Mouse (Mus musculus) liver, postnatal 0 days (tissue): ENCODE data around the gene Hist1h2bj. TPM values are rescaled to one million over a fixed set of nuclear protein-coding genes. Genes with fewer than 3 reads are reported as not detected.
A peak's percentile ranks its signal among the peaks of the same experiment; 100 is the strongest.

Experiments used
- ATAC-seq: fragments of 200-750 bp; cut with Nextera tagmentation; 2 replicates; pipeline ENCODE4 v1.8.0; 2017; ENCODE audit warnings: mild to moderate bottlenecking, moderate library complexity
- DNase-seq: peaks from one replicate; pipeline ENCODE4 v3.0.0-alpha.2; 2016
- H3K27ac ChIP-seq: fragments of 300-500 bp; sonication (generic); 2 replicates; pipeline ENCODE4 v1.5.1; 2014; ENCODE audit warnings: antibody characterized with exemption, moderate library complexity, mild to moderate bottlenecking, low read depth
- H3K27me3 ChIP-seq: fragments of 300-500 bp; sonication (generic); 2 replicates; pipeline ENCODE4 v1.6.1; 2014; ENCODE audit warnings: low read length, control low read depth, mixed read lengths; ENCODE audit not compliant: insufficient read depth
- H3K36me3 ChIP-seq: fragments of 300-500 bp; sonication (generic); replicated peaks from 2 replicates; pipeline ENCODE4 v1.6.1; 2014; ENCODE audit warnings: mild to moderate bottlenecking, control low read depth, low read length, moderate library complexity, mixed read lengths; ENCODE audit not compliant: insufficient read depth
- H3K4me1 ChIP-seq: fragments of 300-500 bp; sonication (generic); 2 replicates; pipeline ENCODE4 v1.6.1; 2014; ENCODE audit warnings: antibody characterized with exemption, mild to moderate bottlenecking, control low read depth; ENCODE audit not compliant: insufficient read depth
- H3K4me2 ChIP-seq: fragments of 300-500 bp; sonication (generic); 2 replicates; pipeline ENCODE4 v1.6.1; 2014; ENCODE audit warnings: low read depth, mild to moderate bottlenecking, low read length, moderate library complexity, mixed read lengths
- H3K4me3 ChIP-seq: fragments of 300-500 bp; sonication (generic); 2 replicates; pipeline ENCODE4 v1.5.1; 2014; ENCODE audit warnings: low read depth, low read length
- H3K9ac ChIP-seq: fragments of 300-500 bp; sonication (generic); replicated peaks from 2 replicates; pipeline ENCODE4 v1.6.1; 2014; ENCODE audit warnings: mild to moderate bottlenecking, moderate library complexity
- H3K9me3 ChIP-seq: fragments of 300-500 bp; sonication (generic); 2 replicates; pipeline ENCODE4 v1.6.1; 2016; ENCODE audit warnings: mild to moderate bottlenecking, control low read depth, low read length, mixed read lengths
- CTCF ChIP-seq: sonication (generic); IDR thresholded peaks from 2 replicates; pipeline ENCODE4 v1.5.1; 2016; ENCODE audit warnings: antibody characterized with exemption, low read depth
- EP300 ChIP-seq: IDR thresholded peaks from 2 replicates; pipeline ENCODE4 v1.6.1; 2016; ENCODE audit warnings: antibody characterized with exemption, low read depth, mild to moderate bottlenecking
- WGBS: fragments of 180-500 bp; shearing (Covaris S2); extraction: QIAGEN DNeasy Blood & Tissue Kit; methylation state at CpG from one replicate; pipeline ENCODE4 v1.1.7; 2014; ENCODE audit not compliant: insufficient replicate concordance; 5-methylcytosine and 5-hydroxymethylcytosine counted together
- polyA plus RNA-seq: library from polyadenylated mRNA; unstranded; fragments of >200 nt; fragmentation: Nextera tagmentation; extraction: Ambion mirVana; gene quantifications from 2 replicates; pipeline ENCODE4 v1.2.1, GENCODE M21; 2015

Hist1h2bj gene
- polyA plus RNA-seq, 1 experiment from 2014 or later: 5.1 TPM

- no peaks in the 10 kb centered on the region for H3K27me3 ChIP-seq
- H3K36me3 ChIP-seq: no peaks in the 10 kb centered on the region
- no peaks in the 10 kb centered on the region for H3K9me3 ChIP-seq
- WGBS: 4% methylated on average over 13 of the region's 13 CpGs
- peak overlapping the region; percentile 54 for H3K4me3 ChIP-seq
- H3K4me2 ChIP-seq: peak overlapping the region; percentile 80
- peaks cover 11% of the 10 kb centered on the region for H3K4me1 ChIP-seq
- DNase-seq (no peak), ATAC-seq (no peak)
- TF ChIP-seq EP300 (no peak), CTCF (no peak)
- peak overlapping the region; percentile 96 for H3K27ac ChIP-seq
- H3K9ac ChIP-seq: peak overlapping the region; percentile 74
Observed at GRCm38 (mm10) chr13:22041651-22042567, 1.1 kb upstream of the Hist1h2bj start.

DNA sequence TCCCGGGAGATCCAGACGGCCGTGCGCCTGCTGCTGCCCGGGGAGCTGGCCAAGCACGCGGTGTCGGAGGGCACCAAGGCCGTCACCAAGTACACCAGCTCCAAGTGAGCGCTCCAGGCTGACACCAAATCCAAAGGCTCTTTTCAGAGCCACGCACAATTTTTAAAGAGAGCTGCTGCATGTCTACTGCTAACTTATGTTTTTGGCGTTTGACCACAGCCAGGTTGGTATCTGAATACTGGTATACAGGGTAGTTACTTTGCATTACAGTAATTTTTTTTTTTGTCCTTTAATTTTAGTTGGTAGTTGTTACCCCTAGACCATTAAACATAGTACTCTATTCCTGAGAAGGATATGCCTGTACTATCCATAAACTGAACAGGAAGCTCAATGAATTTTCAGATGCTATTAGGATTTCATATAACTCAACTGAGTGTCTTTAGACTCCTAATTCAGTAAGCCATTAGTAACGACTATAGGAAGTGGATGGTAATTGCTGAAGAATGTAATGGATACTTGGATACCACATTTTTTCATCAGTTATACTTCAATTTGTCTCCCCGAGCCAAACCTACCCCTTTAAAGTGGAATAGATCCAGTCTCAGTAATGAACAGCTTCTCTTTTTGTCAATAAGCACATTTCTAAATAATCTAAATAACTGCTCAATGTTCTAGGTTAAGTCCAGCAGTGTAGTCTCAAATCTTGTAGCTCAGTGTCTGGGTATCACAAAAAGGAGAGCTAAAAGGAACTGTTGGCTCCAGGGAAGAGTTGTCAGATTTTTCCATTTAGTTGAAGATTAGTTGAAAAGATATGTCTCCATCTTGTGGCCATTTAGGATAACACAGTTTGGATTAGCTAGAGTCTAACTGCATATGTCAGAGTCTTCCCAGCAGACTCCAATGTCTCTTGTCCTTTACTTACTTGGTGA lies 753 bp downstream of the Hist1h2bj start:
- no peak for TF ChIP-seq EP300
- peak; percentile 79 for TF ChIP-seq CTCF
- Histone ChIP-seq H3K9me3 (no peaks in the 10 kb centered on the region), H3K27ac (peak overlapping the region; percentile 93), H3K36me3 (no peaks in the 10 kb centered on the region), H3K4me1 (peaks cover 11% of the 10 kb centered on the region), H3K4me2 (peak overlapping the region; percentile 72), H3K27me3 (no peaks in the 10 kb centered on the region), H3K4me3 (peak overlapping the region; percentile 54), H3K9ac (peak overlapping the region; percentile 71)
- WGBS: 2% methylated on average over 9 of the region's 14 CpGs
- DNase-seq (no peak), ATAC-seq (peak; percentile 5; the same call in 1 of the 2 replicates)

- H3K9ac ChIP-seq: peak overlapping the region; percentile 71; the same call in 1 of the 2 replicates
- WGBS: 91% methylated on average over 6 of the region's 6 CpGs
- peak overlapping the region; percentile 72 for H3K4me2 ChIP-seq
- TF ChIP-seq EP300 (no peak), CTCF (no peak)
- ATAC-seq: no peak
- no peaks in the 10 kb centered on the region for H3K36me3 ChIP-seq
- peaks cover 11% of the 10 kb centered on the region for H3K4me1 ChIP-seq
- no peaks in the 10 kb centered on the region for H3K9me3 ChIP-seq
- H3K27ac ChIP-seq: no peak overlapping the region; the same call in 1 of the 2 replicates
- H3K27me3 ChIP-seq: no peaks in the 10 kb centered on the region
- DNase-seq: no peak
- peak overlapping the region; percentile 54 for H3K4me3 ChIP-seq
Observed at GRCm38 (mm10) chr13:22044432-22045155, 1.6 kb downstream of the Hist1h2bj start.

GRCm38 (mm10) chr13:22045311-22045710 lies 2.3 kb downstream of the Hist1h2bj start:
- WGBS: 32% methylated on average over 2 of the region's 2 CpGs
- TF ChIP-seq EP300 (no peak), CTCF (no peak)
- Histone ChIP-seq H3K4me1 (peaks cover 12% of the 10 kb centered on the region), H3K9ac (peak overlapping the region; percentile 35), H3K4me2 (peak overlapping the region; percentile 72; the same call in 1 of the 2 replicates), H3K36me3 (no peaks in the 10 kb centered on the region), H3K4me3 (no peak overlapping the region; the same call in 1 of the 2 replicates), H3K27ac (0 out of 2 replicates have a peak overlapping the region, but pooled peaks have one; percentile 12), H3K27me3 (no peaks in the 10 kb centered on the region), H3K9me3 (no peaks in the 10 kb centered on the region)
- DNase-seq (peak; percentile 13), ATAC-seq (no peak)

DNA sequence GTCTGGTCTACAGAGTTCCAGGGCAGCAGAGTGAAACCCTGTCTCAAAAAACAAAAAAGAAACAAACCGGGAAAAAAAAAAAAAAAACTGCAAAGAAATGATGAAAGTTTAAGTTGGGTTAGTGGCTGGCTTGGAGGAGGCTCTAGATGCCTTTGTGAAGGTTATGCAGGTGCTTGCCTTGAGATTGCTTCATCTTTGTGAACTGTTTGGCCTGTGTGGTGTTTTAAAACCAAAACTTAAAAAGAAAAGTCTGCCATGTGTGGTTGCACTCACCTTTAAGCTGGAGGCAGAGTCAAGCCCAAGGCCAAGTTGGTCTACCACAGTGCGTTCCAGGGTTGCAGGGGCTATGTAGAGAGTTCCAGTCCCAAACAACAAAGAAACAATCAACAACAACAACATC lies 6.0 kb downstream of the Hist1h2bj start:
- no peak overlapping the region for H3K27ac ChIP-seq
- H3K4me3 ChIP-seq: no peak overlapping the region
- TF ChIP-seq EP300: no peak
- TF ChIP-seq CTCF: no peak
- H3K4me1 ChIP-seq: peaks cover 7% of the 10 kb centered on the region
- no peak overlapping the region for H3K4me2 ChIP-seq
- ATAC-seq (no peak), DNase-seq (no peak)
- H3K27me3 ChIP-seq: no peaks in the 10 kb centered on the region
- no peaks in the 10 kb centered on the region for H3K9me3 ChIP-seq
- WGBS: 83% methylated on average over 2 of the region's 2 CpGs
- H3K9ac ChIP-seq: no peak overlapping the region
- no peaks in the 10 kb centered on the region for H3K36me3 ChIP-seq
